Comparison of ENCODE assay signal across 29 mouse cellular contexts in the genomic region with DNA sequence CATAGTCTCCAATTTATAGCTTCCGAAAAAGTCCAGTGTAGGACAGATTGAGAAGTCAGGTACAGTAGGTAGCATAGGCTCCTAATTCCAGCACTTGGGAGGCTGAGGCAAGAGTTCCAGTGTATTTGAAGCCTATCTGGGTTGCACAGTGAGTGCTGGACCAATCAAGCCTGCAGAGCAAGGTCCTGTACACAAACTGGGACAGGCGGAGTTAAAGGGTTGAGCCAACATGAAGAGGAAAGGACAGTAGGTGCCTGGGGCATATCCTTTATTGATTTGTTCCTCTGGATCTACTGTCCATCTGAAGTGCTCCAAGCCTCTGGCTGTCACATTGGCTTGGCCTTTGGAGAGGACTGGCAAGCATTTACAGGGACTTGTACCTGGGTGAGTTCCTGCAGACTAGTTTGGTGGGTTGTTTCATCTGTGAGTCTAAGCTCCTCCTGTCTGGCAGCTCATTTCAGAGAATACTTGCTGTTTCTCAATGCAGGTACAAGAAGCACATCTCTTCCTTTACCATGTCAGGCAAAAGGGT. TPM values are rescaled to one million over a fixed set of nuclear protein-coding genes. Genes with fewer than 3 reads are reported as not detected.
A peak's percentile ranks its signal among the peaks of the same experiment; 100 is the strongest.
DNase-seq lines count a peak whose midpoint lies in the region; ATAC-seq and TF ChIP-seq lines count a peak whose summit lies in the region.
"Had no signal": no experiment of that assay in that cellular context is flagged by ENCODE, and none has a peak within 500 bp of the region (broad histone marks: within the 10 kb centered on the region; RNA-seq: fewer than 3 reads in every experiment).

No protein-coding gene starts in this region.

- H3K9me3 ChIP-seq in liver, embryonic 13.5 days (replicated peaks): no peaks in the 10 kb centered on the region
- no peaks in the 10 kb centered on the region for H3K9me3 ChIP-seq in liver, embryonic 16.5 days (replicated peaks; ENCODE audit: control insufficient read depth, low read length)
- no peaks in the 10 kb centered on the region for H3K9me3 ChIP-seq in hindbrain, embryonic 14.5 days (ENCODE audit: control insufficient read depth, low read length)
- H3K9me3 ChIP-seq: embryonic facial prominence, embryonic 12.5 days; embryonic facial prominence, embryonic 15.5 days; forebrain, embryonic 10.5 days; forebrain, embryonic 13.5 days; G1E; heart, embryonic 10.5 days; hindbrain, embryonic 12.5 days had no signal

- peaks cover 3% of the 10 kb centered on the region; the same call in 1 of the 2 replicates for H3K4me1 ChIP-seq in liver, adult 2 months (ENCODE audit: control insufficient read depth, insufficient read depth, low read length)
- peaks cover 47% of the 10 kb centered on the region for H3K4me1 ChIP-seq in liver, embryonic 13.5 days (replicated peaks)
- peaks cover 28% of the 10 kb centered on the region for H3K4me1 ChIP-seq in liver, embryonic 16.5 days (ENCODE audit: control insufficient read depth, low read depth, low read length)
- H3K4me1 ChIP-seq in hindbrain, embryonic 14.5 days (replicated peaks; ENCODE audit: control insufficient read depth, insufficient read depth, low read length): no peaks in the 10 kb centered on the region
- H3K4me1 ChIP-seq: embryonic facial prominence, embryonic 12.5 days; embryonic facial prominence, embryonic 15.5 days; forebrain, embryonic 10.5 days; forebrain, embryonic 13.5 days; heart, embryonic 10.5 days; hindbrain, embryonic 12.5 days had no signal

- peak; percentile 98 for DNase-seq in fat pad, adult 2 months (ENCODE audit: extremely low read depth, low read depth, low spot score)
- DNase-seq in liver, adult 2 months (ENCODE audit: extremely low read depth, low read depth, low spot score): peak; percentile 97
- no peak for DNase-seq in liver, embryonic 13.5 days
- DNase-seq in ovary, adult 18-20 months (ENCODE audit: low spot score): no peak
- DNase-seq in spleen, adult 12 weeks (ENCODE audit: low spot score): no peak
- DNase-seq in thymus, postnatal 10 days (ENCODE audit: low spot score in 2 of 2): no peak
- no peak for DNase-seq in hindbrain, embryonic 14.5 days (ENCODE audit: low spot score)
- DNase-seq: adrenal gland, adult 2 months; adrenal gland, postnatal 14 days; B cell, adult 2 months; cerebellum, adult 11 months; cerebellum, adult 2 months; cerebellum, adult 9-11 months; cerebellum, postnatal 25 days; gastrocnemius, postnatal 10 days; gastrocnemius, postnatal 36 days; heart, adult 18-20 months had no signal

- TF ChIP-seq POLR2A in liver, adult 2 months (IDR thresholded peaks at IDR 0.05; ENCODE audit: extremely low read depth, insufficient read depth, low read length): no peak

- 34% methylated on average over 2 of the region's 2 CpGs for WGBS in liver, adult 2 months
- 74% methylated on average over 2 of the region's 2 CpGs for WGBS in liver, embryonic 13.5 days (ENCODE audit: insufficient replicate concordance)
- WGBS in liver, embryonic 16.5 days (ENCODE audit: insufficient replicate concordance): 59% methylated on average over 2 of the region's 2 CpGs
- WGBS in hindbrain, embryonic 14.5 days: 83% methylated on average over 2 of the region's 2 CpGs

- H3K4me2 ChIP-seq in liver, embryonic 13.5 days: no peak overlapping the region
- no peak overlapping the region for H3K4me2 ChIP-seq in liver, embryonic 16.5 days (ENCODE audit: low read depth, low read length)
- no peak overlapping the region for H3K4me2 ChIP-seq in hindbrain, embryonic 14.5 days (replicated peaks)
- H3K4me2 ChIP-seq: embryonic facial prominence, embryonic 12.5 days; embryonic facial prominence, embryonic 15.5 days; forebrain, embryonic 13.5 days; hindbrain, embryonic 12.5 days had no signal

- TF ChIP-seq CTCF in liver, adult 2 months (IDR thresholded peaks at IDR 0.05; ENCODE audit: low read depth, low read length): no peak

- peak; percentile 67 for ATAC-seq in liver, embryonic 13.5 days (ENCODE audit: low read depth)
- peak; percentile 78 for ATAC-seq in liver, embryonic 16.5 days (ENCODE audit: low read depth)
- ATAC-seq in hindbrain, embryonic 14.5 days (ENCODE audit: low FRiP score): no peak
- ATAC-seq: forebrain, embryonic 13.5 days; forebrain, embryonic 16.5 days; hindbrain, embryonic 16.5 days; Patski had no signal

- peak overlapping the region; percentile 39; the same call in 1 of the 2 replicates for H3K27ac ChIP-seq in liver, adult 2 months (replicated peaks; ENCODE audit: insufficient read depth, low read depth, low read length)
- peak overlapping the region; percentile 83 for H3K27ac ChIP-seq in liver, embryonic 13.5 days
- peak overlapping the region; percentile 67 for H3K27ac ChIP-seq in liver, embryonic 16.5 days (ENCODE audit: low read length)
- no peak overlapping the region for H3K27ac ChIP-seq in hindbrain, embryonic 14.5 days
- H3K27ac ChIP-seq: embryonic facial prominence, embryonic 12.5 days; embryonic facial prominence, embryonic 15.5 days; forebrain, embryonic 10.5 days; forebrain, embryonic 13.5 days; heart, embryonic 10.5 days; hindbrain, embryonic 12.5 days had no signal

- H3K36me3 ChIP-seq in liver, adult 2 months (ENCODE audit: control insufficient read depth, insufficient read depth, low read length): no peaks in the 10 kb centered on the region
- no peaks in the 10 kb centered on the region for H3K36me3 ChIP-seq in liver, embryonic 13.5 days
- H3K36me3 ChIP-seq in liver, embryonic 16.5 days (ENCODE audit: control insufficient read depth, insufficient read depth): no peaks in the 10 kb centered on the region
- H3K36me3 ChIP-seq in hindbrain, embryonic 14.5 days (replicated peaks; ENCODE audit: control insufficient read depth, insufficient read depth): no peaks in the 10 kb centered on the region
- H3K36me3 ChIP-seq: embryonic facial prominence, embryonic 12.5 days; embryonic facial prominence, embryonic 15.5 days; forebrain, embryonic 10.5 days; G1E; heart, embryonic 10.5 days; hindbrain, embryonic 12.5 days had no signal

- no peaks in the 10 kb centered on the region for H3K27me3 ChIP-seq in liver, adult 2 months (ENCODE audit: control insufficient read depth, insufficient read depth, low read length)
- no peaks in the 10 kb centered on the region for H3K27me3 ChIP-seq in liver, embryonic 13.5 days
- H3K27me3 ChIP-seq in liver, embryonic 16.5 days (ENCODE audit: control insufficient read depth, insufficient read depth, low read depth, low read length): no peaks in the 10 kb centered on the region
- no peaks in the 10 kb centered on the region for H3K27me3 ChIP-seq in hindbrain, embryonic 14.5 days (ENCODE audit: control insufficient read depth, insufficient read depth, low read length)
- H3K27me3 ChIP-seq: CH12.LX; embryonic facial prominence, embryonic 12.5 days; embryonic facial prominence, embryonic 15.5 days; forebrain, embryonic 13.5 days; hindbrain, embryonic 12.5 days had no signal

- H3K79me2 ChIP-seq in liver, adult 2 months (ENCODE audit: control insufficient read depth, insufficient read depth, low read length): no peaks in the 10 kb centered on the region

- no peak overlapping the region for H3K9ac ChIP-seq in liver, adult 2 months (ENCODE audit: low read depth, low read length)
- no peak overlapping the region for H3K9ac ChIP-seq in liver, embryonic 13.5 days
- no peak overlapping the region for H3K9ac ChIP-seq in liver, embryonic 16.5 days (ENCODE audit: low read depth, low read length)
- H3K9ac ChIP-seq in hindbrain, embryonic 14.5 days: no peak overlapping the region
- H3K9ac ChIP-seq: embryonic facial prominence, embryonic 12.5 days; embryonic facial prominence, embryonic 15.5 days; forebrain, embryonic 13.5 days; hindbrain, embryonic 12.5 days had no signal

- no peak overlapping the region for H3K4me3 ChIP-seq in liver, adult 2 months (ENCODE audit: insufficient read depth, low read depth, low read length)
- no peak overlapping the region for H3K4me3 ChIP-seq in liver, embryonic 13.5 days (replicated peaks)
- no peak overlapping the region for H3K4me3 ChIP-seq in liver, embryonic 16.5 days (ENCODE audit: low read depth, low read length)
- no peak overlapping the region for H3K4me3 ChIP-seq in hindbrain, embryonic 14.5 days (replicated peaks; ENCODE audit: low read length)
- H3K4me3 ChIP-seq: embryonic facial prominence, embryonic 12.5 days; embryonic facial prominence, embryonic 15.5 days; forebrain, embryonic 10.5 days; forebrain, embryonic 13.5 days; heart, embryonic 10.5 days; hindbrain, embryonic 12.5 days had no signal

RNA-seq across cellular contexts. Expression of a gene that starts 46.7 kb away (rescaled TPM):
- 66.8 and 86.8 TPM in 2 replicates for total RNA-seq in liver, adult 2 months (2014; rRNA removed)
- polyA plus RNA-seq in liver, adult 2 months (2012; rRNA removed): 7.6 and 9.5 TPM in 2 replicates
- 5.0 and 5.8 TPM in 2 replicates for polyA plus RNA-seq in liver, embryonic 13.5 days (2015; fragmentation: Nextera tagmentation; extraction: Ambion mirVana)
- 6.8 and 6.9 TPM in 2 replicates for polyA plus RNA-seq in liver, embryonic 16.5 days (2015; fragmentation: Nextera tagmentation; extraction: Ambion mirVana)
- polyA plus RNA-seq in hindbrain, embryonic 14.5 days (2014; fragmentation: Nextera tagmentation; extraction: Ambion mirVana): 14.7 and 16.1 TPM in 2 replicates

Comparison
In these comparisons a context has a peak if more than half of its experiments do, and no peak if none do; other contexts are left out.
1. DNase-seq: peak in fat pad, adult 2 months (single experiment) and liver, adult 2 months (single experiment); none in liver, embryonic 13.5 days (single experiment), ovary, adult 18-20 months (single experiment), spleen, adult 12 weeks (single experiment), thymus, postnatal 10 days (0 of 2) and hindbrain, embryonic 14.5 days (single experiment).